Mouse (Mus musculus) erythroblast, embryonic 14.5 days (primary cell): ENCODE measurements around the gene Col16a1.

Experiments
- GATA1 ChIP-seq: IDR thresholded peaks from 2 replicates; pipeline ENCODE4 v1.6.1; 2012; ENCODE audit warnings: low read length, inconsistent platforms, mixed read lengths
- TAL1 ChIP-seq: IDR thresholded peaks from 3 replicates; pipeline ENCODE4 v1.6.1; 2012; ENCODE audit warnings: low read length, inconsistent platforms, mixed read lengths

- TF ChIP-seq TAL1 (no peak), GATA1 (no peak)
These were observed 64.7 kb downstream of the Col16a1 start for GRCm38 (mm10) chr4:130112299-130112698.
